Mouse (Mus musculus) retina, postnatal 7 days (tissue): ENCODE data around the gene D10Jhu81e.
"Not testable (repeated sequence)": the region's sequence is repeated elsewhere in the genome, so short reads cannot be mapped to it uniquely, and the experiment has no call there.

Source experiments
- DNase-seq: peaks from one replicate; pipeline ENCODE4 v3.0.0-alpha.2; 2012; ENCODE audit warnings: low read depth, low spot score

Gene D10Jhu81e

DNA sequence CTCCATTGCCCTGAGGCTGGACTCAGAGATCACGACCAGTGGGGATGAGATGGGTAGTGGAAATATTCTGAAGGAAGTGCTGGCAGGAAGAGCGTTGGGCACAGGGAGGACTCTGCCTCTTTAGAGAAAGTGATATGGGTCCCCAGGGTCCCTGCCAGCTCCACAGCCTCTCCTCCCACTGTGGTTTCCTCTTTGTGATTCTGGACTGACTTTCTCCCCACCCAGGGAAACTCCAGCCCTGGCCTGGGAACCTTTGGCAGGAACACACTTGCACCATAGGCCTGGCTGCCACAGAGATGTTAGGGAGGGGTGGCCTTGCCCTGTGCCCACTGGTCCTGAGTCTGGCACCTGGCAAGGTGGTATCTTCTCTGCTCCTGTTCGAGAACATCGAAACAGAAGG is 39.6 kb downstream of the D10Jhu81e start:
- DNase-seq: no peak

DNA sequence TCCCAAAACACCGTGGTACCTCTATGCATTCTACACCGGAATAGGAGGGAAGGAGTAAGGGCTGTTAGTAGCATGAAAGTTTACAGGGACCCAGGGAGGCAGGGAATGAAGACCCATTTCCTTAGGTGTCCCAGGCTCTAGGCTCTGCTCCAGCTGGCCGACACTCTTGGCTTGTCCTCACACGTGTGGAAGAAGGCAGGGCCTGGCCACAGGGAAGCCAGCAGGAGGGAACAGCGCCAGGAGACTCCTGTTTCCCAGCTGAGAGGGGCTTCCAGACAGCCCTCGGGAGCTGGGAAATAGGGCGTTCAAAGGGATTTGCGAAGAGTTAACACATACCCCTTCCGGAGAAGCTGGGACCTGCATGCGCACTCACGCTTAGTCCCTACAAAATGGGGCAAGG is 40.2 kb downstream of the D10Jhu81e start:
- no peak for DNase-seq

DNA sequence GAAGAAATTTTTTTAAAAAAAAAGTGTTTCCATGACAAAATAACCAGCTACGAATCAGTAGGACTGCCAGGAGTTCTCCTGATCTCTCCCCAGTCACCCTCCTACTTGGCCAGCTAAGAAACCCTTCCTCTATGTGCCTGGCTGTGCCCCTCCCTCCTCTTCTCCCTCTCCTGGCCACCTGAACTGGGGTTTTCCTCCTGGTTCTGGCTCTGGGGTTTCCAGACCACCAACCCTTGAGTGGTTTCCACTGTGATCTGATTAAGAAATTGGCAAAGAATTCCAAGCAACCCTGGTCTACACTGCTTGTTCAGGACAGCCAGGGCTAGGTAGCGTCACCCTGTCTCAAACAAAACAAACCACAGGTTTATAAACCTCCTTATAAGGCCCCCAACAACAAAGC is 40.9 kb downstream of the D10Jhu81e start:
- DNase-seq: no peak

DNA sequence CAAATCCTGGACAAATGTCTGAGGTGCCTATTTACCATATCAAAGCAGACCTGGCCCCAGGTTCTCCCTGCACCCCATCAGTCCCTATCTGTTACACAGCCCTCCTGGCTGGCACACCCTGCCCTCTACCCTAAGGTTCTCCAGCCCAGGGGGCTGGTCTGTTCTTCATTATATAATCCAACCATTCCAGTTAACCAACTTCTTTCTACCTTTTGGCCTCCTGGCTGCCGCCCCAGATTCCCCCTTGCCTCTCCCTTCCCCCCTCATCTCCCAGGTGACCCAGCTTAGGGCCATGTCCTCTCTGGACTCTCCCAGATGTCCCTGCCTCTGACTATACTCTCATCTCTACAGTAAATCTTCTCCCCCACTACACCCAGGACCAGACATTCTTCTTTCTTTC is 41.7 kb downstream of the D10Jhu81e start:
- no peak for DNase-seq

DNA sequence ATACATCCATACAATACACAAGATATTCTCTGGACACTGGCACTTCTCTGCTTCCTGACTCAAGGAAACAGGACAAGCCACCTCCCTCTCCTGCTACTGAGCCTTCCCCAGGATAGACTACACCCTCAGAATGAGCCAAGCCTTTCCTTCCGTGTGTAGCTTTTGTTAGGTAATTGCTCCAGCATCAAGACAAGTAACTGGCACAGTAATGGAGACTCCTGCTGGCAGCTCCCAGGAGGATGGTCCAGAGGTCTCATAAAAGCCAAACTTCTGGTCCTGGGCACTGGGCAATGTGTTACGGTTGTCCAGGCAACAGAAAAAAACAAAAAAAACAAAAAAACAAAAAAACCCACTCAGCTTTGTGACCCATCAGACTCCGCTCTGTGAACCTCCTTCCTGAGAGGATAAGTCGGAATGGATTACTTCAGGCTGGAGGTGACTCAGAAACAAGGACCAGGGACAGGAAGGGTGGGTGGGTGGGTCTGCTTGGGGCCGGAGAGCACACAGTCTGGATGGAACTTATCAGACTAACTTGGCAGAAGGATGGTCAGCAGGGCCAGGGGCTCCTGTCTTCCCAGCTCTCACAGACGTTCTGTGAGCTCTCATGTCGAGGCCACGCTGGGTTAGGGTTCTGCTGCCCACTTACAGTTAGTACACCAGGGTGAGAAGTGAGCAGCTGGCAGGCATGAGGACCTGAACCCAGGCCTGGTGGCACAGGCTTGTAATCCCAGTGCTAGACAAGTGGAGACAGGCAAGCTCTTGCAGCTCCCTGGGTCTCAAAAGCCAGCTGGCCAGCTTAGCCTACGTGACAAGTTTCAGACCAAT is 42.3 kb downstream of the D10Jhu81e start:
- DNase-seq: no peak

DNA sequence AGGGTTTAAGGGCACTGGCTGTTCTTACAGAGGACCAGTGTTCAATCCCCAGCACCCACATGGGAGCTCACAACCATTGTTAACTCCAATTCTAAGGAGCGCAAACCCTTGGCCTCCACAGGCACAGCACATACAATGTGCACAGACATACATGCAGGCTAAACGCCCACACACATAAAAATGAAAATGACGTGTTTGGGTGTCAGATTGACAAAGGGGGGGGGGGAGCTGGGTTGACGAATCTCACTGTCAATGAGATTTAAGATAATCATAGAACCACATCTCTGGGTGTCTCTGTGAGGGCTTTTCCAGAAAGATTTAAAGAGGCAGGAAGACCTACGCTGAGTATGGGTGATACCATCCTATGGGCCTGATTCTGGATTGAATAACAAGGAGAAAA is 43.3 kb downstream of the D10Jhu81e start:
- no peak for DNase-seq

DNA sequence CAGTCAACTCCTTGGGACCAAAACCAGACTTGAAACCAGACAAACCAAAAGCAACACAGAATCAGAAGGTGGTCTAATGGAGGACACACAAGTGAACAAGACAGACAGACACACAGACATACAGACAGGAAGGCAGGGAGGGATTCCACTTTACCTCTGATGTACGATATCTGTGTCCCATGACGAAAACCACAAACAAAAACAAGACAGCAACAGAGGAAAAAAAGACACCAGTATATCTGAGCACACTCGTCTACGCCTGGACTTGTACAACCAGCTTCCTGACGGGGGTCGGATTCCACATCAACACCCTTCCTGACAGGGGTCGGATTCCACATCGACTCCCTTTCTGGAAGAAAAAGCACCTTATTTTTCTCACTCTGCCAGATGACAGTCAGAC is 44.5 kb downstream of the D10Jhu81e start:
- DNase-seq: not testable (repeated sequence)

DNA sequence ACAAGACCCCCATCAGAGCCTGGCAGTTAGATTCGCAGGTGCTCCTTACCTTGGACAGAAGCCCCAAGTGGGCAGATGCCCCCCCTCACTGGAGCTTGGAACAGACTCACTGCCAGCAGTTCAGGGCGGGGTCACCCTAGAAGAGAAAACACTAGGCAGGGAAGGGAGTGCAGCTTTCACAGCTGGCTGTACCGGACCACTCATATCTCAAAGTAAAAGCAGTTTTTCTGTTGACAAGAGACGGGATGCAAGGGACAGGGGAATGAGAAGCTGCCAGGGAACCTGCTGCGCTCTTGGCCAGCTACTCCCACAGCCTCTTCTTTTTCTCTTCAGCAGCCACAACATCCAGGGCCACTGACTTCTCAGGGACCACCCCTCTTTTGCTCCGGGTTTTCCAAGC is 45.4 kb downstream of the D10Jhu81e start:
- DNase-seq: not testable (repeated sequence)

DNA sequence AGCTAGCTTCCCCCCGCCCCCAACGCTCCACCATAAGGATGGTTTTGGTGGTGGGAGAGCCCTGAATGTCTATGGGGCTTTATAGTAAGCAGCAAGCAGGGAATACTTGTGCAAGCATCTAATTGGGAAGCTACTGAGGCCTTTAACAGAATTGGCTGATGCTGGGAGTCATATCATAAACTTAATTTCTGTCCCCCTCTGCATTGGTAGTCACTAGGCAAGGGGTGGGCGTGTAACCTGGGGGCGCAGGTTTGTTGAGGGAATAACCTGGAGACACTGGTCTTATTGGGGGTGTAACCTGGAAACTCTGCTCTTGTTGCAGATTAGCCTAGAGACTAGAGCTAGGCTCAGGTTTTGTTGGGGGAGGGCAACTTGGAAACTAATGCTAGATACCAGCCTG is 50.2 kb downstream of the D10Jhu81e start:
- no peak for DNase-seq

DNA sequence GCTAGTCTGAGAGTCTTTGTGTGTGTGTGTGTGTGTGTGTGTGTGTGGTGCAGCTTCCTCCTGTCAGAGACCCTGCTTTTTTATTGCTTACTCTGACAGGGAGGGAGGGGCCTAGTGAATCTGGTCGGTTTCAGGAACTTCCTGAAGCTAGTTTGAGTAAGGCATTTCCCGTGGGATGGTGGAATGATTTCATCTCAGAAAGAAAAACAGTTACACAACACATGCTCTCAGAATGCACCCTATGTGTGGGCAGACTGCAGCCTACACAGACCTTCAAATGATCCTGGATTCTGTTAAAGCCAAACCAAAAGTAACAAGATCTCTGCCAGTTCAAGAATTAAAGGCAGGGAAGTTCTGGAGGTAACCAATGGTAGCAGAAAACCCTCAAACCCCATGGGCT is 54.4 kb downstream of the D10Jhu81e start:
- no peak for DNase-seq

DNA sequence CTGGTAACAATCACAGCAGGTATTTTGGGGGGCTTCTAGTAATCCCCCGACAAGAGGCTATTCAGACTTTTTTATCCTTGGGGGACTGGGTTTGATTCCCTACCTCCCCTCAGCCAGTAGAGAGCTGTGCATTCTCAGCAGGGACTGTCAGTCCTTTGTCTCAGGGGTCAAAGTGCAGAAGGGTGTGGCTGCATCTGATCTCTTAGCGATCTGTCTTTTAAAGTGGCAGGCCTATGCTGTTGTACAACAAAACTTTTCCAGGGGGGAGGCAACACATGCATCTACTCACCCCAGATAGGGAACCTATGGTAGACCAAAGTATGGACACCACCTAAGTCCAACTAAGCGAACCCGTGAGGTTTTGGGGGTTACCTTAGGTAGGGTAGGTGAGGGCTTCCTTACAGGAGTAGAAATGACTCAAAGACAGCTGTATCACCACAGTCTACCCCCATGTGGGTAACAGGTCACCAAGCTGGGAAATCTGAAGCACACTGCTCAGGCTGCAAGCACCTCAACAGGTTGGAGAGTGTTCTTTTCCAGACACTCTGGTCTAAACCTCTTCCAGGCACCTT is 55.0 kb downstream of the D10Jhu81e start:
- no peak for DNase-seq
